Mouse (Mus musculus): Measurements from ENCODE around the gene Spats2.
"Not testable (repeated sequence)": the region's sequence is repeated elsewhere in the genome, so short reads cannot be mapped to it uniquely, and the experiment has no call there.

The Spats2 gene

DNA sequence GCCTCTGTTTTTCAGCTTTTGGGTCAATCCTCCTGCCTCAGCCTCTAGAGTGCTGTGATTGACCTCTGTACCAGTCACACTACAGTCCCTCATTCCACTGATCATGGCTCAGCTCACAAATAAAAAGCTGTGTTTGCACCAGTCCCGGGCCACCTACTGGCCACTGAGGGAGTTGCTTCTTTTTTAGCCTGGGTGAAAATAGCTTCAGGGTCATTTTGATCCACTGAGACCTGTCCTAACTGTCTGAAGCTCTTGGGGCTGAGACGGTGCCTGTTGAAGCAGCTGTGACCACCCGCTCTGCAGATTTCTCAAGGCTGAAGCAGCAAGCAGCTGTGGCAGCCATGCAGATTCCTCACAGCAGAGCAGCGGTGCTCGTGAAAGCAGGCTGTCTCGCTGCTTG is 14.0 kb downstream of the Spats2 start:
- H3K36me3 ChIP-seq (ENCODE audit: control insufficient read depth, insufficient read depth, low read length, poor library complexity, severe bottlenecking), result no peaks in the 10 kb centered on the region
- peak; percentile 46 for DNase-seq (ENCODE audit: low read depth, low spot score)
- no peaks in the 10 kb centered on the region for H3K27me3 ChIP-seq (ENCODE audit: control insufficient read depth, insufficient read depth, low read length, poor library complexity, severe bottlenecking)

DNA sequence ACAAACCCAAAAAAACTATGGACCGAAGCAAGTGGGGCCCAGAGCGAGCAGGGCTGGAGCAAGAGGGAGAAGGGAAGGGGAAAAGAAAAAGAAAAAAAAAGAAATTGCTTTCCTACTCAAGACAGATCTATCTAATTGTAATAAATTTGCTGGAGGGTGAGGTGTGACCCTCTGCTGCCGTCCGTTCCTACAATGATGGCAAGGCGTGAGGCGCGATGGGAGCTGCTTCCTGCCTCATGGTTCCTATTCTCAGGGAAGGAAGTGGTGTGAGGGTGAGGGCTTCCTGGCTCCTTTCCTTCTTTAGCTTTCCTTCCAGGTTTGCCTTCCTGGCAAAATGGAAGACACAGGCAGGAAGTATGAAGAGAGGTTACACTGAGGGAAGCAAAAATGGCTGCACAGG is 24.8 kb downstream of the Spats2 start:
- Histone ChIP-seq H3K27me3 (ENCODE audit: control insufficient read depth, insufficient read depth, low read length, poor library complexity, severe bottlenecking) (no peaks in the 10 kb centered on the region), H3K36me3 (ENCODE audit: control insufficient read depth, insufficient read depth, low read length, poor library complexity, severe bottlenecking) (no peaks in the 10 kb centered on the region)
- DNase-seq (ENCODE audit: low read depth, low spot score), result no peak

DNA sequence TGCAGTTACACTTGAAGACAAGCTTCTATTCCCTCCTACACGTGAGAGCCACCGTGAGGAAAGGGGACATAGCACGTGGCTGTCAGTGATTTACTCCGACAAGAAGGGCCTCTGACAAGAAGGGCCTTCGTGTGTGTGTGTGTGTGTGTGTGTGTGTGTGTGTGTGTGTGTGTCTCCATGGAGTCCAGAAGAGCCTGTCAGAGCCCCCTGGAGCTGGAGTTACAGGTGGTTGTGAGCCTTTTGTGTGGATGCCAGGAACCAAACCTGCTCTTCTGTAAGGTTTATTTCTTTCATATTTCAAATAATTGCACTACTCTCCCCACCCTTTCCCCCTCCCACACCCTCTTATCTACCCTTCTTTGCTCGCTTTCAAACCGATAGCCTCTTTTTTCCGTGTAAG is 25.6 kb downstream of the Spats2 start:
- DNase-seq (ENCODE audit: low read depth, low spot score), result no peak
- no peaks in the 10 kb centered on the region for H3K36me3 ChIP-seq (ENCODE audit: control insufficient read depth, insufficient read depth, low read length, poor library complexity, severe bottlenecking)
- no peaks in the 10 kb centered on the region for H3K27me3 ChIP-seq (ENCODE audit: control insufficient read depth, insufficient read depth, low read length, poor library complexity, severe bottlenecking)

DNA sequence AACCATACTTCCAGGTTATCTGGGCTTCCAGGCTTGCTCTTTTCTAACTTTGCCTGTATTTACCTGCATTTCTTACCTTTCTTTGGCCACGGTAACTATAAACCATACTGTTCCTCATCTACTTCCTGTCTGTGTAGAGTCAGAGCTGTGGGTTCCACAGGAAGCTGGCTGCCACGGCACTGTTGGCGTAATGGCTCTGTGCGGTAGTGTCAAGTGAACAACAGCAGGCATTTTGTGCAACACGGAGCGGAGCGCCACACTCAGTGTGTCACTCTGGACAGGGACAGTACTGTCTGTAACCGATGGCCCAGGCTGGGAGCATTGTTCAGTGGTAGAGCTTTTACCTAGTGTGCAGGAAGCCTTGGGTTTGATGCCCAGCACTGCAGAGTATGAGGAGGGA is 27.8 kb downstream of the Spats2 start:
- Histone ChIP-seq H3K27me3 (ENCODE audit: control insufficient read depth, insufficient read depth, low read length, poor library complexity, severe bottlenecking) (no peaks in the 10 kb centered on the region), H3K36me3 (ENCODE audit: control insufficient read depth, insufficient read depth, low read length, poor library complexity, severe bottlenecking) (no peaks in the 10 kb centered on the region)
- no peak for DNase-seq (ENCODE audit: low read depth, low spot score)

DNA sequence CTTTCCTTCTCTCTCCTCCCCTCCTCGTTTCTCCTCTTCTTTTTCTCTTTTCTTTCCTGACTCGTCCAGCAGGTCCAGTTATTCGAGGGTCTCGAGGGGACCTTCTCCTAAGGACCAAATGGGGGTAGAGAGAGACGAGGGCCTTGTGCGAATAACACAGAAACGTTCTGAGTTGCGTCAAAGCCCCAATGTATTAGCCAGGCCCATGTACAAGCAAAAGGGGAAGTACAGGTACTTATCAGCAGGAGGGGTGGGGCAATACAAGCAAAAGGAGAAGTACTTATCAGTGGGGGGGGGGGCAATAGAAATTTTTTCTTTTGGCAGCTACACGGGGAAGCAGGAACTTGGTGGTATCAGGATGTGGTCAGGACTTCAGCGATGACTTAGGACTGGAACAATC is 28.8 kb downstream of the Spats2 start:
- H3K27me3 ChIP-seq (ENCODE audit: control insufficient read depth, insufficient read depth, low read length, poor library complexity, severe bottlenecking); DNase-seq (ENCODE audit: low read depth, low spot score); H3K36me3 ChIP-seq (ENCODE audit: control insufficient read depth, insufficient read depth, low read length, poor library complexity, severe bottlenecking): not testable (repeated sequence)

DNA sequence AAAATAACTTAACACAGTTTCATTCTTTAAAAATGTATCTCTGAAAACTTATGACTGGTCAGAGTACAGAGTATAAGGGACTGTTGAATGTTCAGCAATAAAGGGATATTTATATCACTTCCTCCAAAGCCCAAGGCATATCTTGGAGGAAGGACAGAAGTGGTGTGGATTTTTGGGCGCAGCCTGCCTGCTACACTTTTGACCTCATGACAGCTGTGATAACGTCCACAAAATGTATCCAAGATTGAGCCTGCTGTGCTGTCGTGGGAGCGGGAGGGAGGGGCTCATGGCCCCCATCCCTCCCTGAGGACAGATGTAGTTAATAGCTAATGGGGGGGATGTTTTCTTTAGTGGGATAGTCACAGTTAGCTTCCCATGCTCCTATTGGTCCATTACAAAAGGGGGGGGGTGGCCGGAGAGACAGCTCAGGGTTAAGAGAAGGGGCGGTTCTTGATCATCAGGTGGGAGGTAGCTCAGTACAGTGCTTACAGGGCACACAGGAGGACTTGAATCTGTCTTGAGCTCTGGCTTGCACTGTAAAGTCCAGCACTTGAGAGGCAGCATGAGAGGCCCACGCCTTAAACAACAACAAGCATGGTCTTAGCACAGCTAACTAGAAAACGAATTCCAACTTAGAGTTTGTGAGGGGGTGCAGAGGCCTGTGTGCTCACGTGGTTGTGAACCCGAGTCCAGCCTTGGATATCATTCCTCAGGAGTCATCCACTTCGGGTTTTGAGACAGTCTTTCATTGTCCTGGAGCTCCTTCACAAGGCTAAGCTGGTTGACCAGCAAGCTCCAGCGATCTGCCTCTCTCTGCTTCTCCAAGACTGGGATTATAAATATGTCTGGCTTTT is 38.0 kb downstream of the Spats2 start:
- Histone ChIP-seq H3K36me3 (ENCODE audit: control insufficient read depth, insufficient read depth, low read length, poor library complexity, severe bottlenecking) (no peaks in the 10 kb centered on the region), H3K27me3 (ENCODE audit: control insufficient read depth, insufficient read depth, low read length, poor library complexity, severe bottlenecking) (no peaks in the 10 kb centered on the region)
- no peak for DNase-seq (ENCODE audit: low read depth, low spot score)

DNA sequence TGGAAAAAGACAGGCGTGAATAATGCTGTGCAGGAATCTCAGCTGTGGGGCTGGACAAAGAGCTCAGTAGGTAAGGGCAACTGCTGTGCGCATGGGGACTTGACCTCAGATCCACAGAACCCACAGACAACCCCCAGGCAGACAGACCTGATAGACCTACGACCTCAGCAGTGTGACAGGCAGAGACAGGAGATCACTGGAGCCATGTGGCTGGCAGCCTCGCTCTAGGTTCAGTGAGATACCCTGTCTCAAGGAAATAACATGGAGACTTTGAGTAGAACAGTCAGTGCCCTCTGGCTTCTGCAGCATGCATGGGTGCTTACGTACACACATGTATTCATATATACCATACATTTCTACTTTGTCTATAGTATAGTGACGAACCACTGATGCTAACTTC is 46.4 kb downstream of the Spats2 start:
- Histone ChIP-seq H3K36me3 (ENCODE audit: control insufficient read depth, insufficient read depth, low read length, poor library complexity, severe bottlenecking) (no peaks in the 10 kb centered on the region), H3K27me3 (ENCODE audit: control insufficient read depth, insufficient read depth, low read length, poor library complexity, severe bottlenecking) (no peaks in the 10 kb centered on the region)
- no peak for DNase-seq (ENCODE audit: low read depth, low spot score)

DNA sequence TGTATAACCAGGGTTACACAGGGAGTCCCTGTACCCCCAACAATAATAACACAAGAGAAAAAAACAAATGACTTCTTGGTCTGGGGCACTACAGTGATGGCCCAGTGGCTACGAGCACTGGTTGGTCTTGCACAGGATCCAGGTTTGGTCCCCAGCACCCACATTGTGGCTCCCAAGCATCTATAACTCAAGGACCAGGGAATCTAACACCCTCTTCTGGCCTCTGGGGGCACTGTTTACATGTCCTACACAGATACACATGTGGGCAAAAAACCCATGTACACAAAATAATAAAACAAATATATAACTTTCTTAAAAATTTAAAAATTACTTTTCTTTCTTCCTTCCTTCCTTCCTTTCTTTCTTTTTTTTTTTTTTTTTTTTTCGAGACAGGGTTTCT is 53.9 kb downstream of the Spats2 start:
- Histone ChIP-seq H3K36me3 (ENCODE audit: control insufficient read depth, insufficient read depth, low read length, poor library complexity, severe bottlenecking) (no peaks in the 10 kb centered on the region), H3K27me3 (ENCODE audit: control insufficient read depth, insufficient read depth, low read length, poor library complexity, severe bottlenecking) (no peaks in the 10 kb centered on the region)
- DNase-seq (ENCODE audit: low read depth, low spot score), result no peak

DNA sequence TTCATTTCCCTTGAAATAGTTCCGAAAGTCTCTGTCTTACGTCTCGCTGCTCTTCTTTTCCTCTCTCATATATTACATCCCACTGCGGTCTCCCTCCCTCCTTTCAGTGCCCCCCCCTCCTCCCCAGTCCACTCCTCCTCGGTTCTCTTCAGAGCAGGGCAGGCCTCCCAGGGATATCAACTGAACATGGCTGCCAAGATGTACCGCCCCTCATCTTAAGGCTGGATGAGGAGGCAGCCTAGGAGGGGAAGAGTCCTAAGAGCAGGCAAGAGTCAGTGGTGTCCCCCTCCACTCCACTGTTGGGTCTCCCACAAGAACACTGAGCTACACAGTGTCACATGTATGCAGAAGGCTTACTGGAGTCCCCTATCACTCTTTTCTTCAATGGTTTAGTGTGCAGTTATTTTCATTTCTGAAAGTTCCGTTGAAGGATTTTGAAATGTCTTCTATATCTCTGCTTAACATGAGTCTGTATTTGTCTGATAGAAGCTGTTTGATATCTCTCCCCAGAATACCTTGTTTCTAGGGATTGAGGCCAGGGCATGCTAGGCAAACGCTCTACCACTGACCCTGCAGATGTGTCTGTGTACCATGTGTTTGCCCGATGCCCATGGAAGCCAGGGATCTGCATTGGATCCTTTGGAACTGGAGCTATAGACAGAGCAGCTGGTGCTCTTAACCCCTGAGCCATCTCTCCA is 58.6 kb downstream of the Spats2 start:
- DNase-seq (ENCODE audit: low read depth, low spot score), result no peak
- no peaks in the 10 kb centered on the region for H3K27me3 ChIP-seq (ENCODE audit: control insufficient read depth, insufficient read depth, low read length, poor library complexity, severe bottlenecking)

DNA sequence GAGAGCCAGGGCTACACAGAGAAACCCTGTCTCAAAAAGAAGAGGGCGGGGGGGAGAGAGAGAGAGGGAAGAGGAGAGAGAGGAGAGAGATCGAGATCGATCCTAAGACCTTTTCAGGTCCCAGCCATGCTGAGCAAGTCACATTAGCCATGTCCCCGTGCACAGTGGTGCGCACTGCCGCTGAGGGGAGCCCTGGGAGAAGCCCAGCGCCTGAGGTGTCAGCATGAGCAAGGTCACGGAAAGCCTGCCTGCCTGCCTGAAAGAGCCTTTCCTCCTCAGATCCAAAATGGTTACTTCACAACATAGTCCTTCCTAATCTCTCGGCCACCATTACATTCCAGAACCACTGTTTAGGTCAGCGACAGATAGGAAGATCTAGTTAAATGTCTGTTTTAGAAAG is 68.6 kb downstream of the Spats2 start:
- Histone ChIP-seq H3K36me3 (ENCODE audit: control insufficient read depth, insufficient read depth, low read length, poor library complexity, severe bottlenecking) (no peaks in the 10 kb centered on the region), H3K27me3 (ENCODE audit: control insufficient read depth, insufficient read depth, low read length, poor library complexity, severe bottlenecking) (no peaks in the 10 kb centered on the region)
- no peak for DNase-seq (ENCODE audit: low read depth, low spot score)

More for the DNA sequence above, 58.6 kb downstream of the Spats2 start:
- no peaks in the 10 kb centered on the region for H3K36me3 ChIP-seq (ENCODE audit: control insufficient read depth, insufficient read depth, low read length, poor library complexity, severe bottlenecking)

DNA sequence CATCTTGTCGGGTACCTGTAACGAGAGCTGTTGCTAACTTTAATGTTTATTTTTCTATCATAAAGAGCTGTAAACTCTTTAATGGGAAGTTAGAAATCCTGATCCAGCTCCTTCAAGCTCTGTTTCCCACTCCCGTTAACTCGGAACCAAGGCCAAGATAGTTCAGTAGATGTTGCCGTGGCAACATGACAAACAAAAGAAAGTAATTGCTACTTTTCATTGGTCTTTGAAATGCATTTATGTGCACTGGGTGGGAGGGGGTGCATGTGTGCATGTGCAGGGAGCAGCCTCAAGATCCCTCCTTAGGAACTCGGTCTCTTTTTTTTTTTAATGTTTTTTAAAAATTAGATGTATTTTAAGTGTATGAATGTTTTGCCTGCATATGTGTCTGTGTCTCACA is 69.3 kb downstream of the Spats2 start:
- no peaks in the 10 kb centered on the region for H3K36me3 ChIP-seq (ENCODE audit: control insufficient read depth, insufficient read depth, low read length, poor library complexity, severe bottlenecking)
- DNase-seq (ENCODE audit: low read depth, low spot score), result no peak
- H3K27me3 ChIP-seq (ENCODE audit: control insufficient read depth, insufficient read depth, low read length, poor library complexity, severe bottlenecking), result no peaks in the 10 kb centered on the region

DNA sequence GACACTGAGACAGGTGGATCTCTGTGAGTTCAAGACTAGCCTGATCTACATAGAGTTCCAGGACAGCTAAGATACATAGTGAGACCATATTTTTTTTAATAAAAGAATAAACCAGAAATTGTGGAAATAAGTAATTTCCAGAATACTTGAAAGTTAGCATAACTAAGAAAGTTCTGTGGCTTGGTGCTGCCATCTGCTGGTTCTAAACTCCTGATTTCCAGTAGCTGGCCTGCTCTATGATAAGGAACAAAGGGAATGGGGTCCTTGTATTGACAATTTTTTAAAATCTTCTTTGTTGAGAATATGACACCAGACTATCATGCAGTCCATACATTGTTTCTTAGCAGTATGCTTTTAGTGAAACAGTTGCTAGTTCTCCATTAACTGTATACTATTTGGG is 73.0 kb downstream of the Spats2 start:
- peak; percentile 20 for DNase-seq (ENCODE audit: low read depth, low spot score)
- no peaks in the 10 kb centered on the region for H3K27me3 ChIP-seq (ENCODE audit: control insufficient read depth, insufficient read depth, low read length, poor library complexity, severe bottlenecking)
- H3K36me3 ChIP-seq (ENCODE audit: control insufficient read depth, insufficient read depth, low read length, poor library complexity, severe bottlenecking), result no peaks in the 10 kb centered on the region

DNA sequence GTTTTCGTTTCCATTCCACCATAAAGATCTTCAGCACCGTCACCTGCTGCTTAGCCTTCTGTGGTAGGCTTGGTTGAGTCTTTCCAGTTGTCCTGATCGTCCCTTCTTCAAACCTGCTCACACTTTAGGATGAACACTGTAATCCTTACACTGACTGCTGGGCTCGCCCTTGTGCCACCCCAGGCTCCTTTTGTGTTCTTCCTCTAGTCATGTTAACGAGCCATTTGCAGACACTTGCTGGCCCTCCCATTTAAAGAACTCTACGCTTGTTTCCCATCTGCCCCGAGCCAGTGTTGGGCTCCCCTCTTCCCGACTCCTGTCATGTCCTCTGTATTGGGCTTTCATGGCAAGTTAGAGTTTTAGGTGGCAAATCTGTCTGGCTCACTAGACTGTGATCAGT is 80.2 kb downstream of the Spats2 start:
- no peak for DNase-seq (ENCODE audit: low read depth, low spot score)
- H3K36me3 ChIP-seq (ENCODE audit: control insufficient read depth, insufficient read depth, low read length, poor library complexity, severe bottlenecking), result no peaks in the 10 kb centered on the region
- no peaks in the 10 kb centered on the region for H3K27me3 ChIP-seq (ENCODE audit: control insufficient read depth, insufficient read depth, low read length, poor library complexity, severe bottlenecking)

DNA sequence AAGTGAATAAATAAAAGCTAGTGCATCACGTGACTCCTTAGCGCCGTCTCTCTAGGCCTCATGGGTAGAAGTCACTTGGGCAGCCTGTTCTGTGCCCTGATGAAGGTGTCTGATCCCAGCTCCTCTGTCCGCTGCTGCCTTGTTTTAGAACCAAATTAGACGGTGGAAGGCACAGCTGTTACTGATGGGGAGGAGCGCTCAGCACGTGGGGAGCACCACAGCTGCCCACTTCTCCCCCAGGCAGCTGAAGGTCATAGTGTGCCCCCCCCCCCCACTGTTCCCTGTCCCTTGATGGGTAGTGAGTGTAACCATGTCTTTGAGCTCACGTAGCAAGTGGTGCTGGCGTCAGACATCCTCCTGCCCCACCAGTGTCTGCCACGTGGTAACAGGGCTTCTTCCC is 87.5 kb downstream of the Spats2 start:
- H3K36me3 ChIP-seq (ENCODE audit: control insufficient read depth, insufficient read depth, low read length, poor library complexity, severe bottlenecking), result no peaks in the 10 kb centered on the region
- no peak for DNase-seq (ENCODE audit: low read depth, low spot score)
- no peaks in the 10 kb centered on the region for H3K27me3 ChIP-seq (ENCODE audit: control insufficient read depth, insufficient read depth, low read length, poor library complexity, severe bottlenecking)

DNA sequence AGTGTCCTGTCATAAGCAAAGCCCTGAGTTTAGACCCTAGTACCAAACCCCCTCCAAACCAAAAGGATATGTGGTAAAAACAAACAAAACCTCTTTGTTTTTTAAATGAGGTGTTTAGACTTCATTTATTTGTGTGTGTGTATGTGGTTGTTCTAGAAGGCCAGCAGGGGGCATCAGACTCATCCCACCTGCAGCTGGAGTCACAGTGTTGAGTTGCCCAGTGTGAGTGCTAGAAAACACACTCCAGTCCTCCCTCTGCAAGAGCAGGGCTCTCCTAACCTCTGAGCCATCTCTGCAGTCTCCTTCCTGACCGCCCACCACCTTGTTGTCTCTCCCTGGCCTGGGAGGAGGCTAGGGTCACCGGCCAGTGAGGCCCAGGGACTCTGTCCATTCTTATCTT is 89.2 kb downstream of the Spats2 start:
- Histone ChIP-seq H3K36me3 (ENCODE audit: control insufficient read depth, insufficient read depth, low read length, poor library complexity, severe bottlenecking) (no peaks in the 10 kb centered on the region), H3K27me3 (ENCODE audit: control insufficient read depth, insufficient read depth, low read length, poor library complexity, severe bottlenecking) (0 out of 2 replicates have a peak, but pooled peaks cover 2% of the 10 kb centered on the region)
- DNase-seq (ENCODE audit: low read depth, low spot score), result peak; percentile 67

Measured in splenic B cell, adult 2 months (primary cell).